Mouse (Mus musculus): ENCODE measurements at regions not wholly inside any gene's neighbourhood (a gene's known extent, or its start where the extent isn't known, plus 50 kb on each side); places are given as distances from the start of the nearest gene placed in this dataset.

DNA sequence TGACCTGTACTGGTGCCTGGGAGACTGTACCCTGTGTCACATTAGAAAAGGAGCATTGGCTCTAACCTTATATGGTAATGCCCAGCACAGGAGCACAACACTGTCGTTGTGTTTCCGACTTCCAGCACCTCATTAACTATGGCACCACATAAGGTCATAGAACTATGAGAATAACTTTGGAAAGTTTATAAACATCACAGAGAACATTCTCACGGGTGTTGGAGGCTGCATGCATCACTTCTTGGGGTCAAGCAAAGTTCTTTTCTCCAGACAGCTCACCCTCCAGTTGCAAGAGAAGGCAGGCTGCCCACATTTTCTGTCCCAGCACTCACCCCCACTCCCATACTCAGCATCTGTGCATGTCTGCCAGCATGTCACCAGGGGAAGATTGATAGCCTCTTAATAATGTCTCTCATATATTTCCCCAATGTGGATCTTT, 420.6 kb downstream of the Lmo4 start:
- no peak for DNase-seq

DNA sequence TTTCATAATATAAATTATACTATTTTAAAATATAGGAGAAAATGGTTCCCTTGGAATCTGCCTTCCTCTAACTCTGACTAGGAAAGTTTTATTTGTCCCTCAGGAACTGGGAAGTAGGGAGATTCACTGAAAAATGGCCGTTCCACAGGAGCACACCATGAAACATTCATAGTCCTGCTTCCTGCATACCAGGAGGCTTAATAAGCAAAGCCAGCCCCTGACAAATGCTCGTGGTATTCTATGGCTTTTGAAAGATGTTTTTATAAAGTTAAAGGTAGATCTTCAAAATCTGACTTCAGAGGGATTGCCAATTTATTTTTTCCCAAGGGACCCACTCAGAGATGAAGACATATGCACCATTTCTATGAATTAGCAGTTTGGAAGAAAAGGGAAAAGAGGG, 426.9 kb downstream of the Lmo4 start:
- no peak for DNase-seq

DNA sequence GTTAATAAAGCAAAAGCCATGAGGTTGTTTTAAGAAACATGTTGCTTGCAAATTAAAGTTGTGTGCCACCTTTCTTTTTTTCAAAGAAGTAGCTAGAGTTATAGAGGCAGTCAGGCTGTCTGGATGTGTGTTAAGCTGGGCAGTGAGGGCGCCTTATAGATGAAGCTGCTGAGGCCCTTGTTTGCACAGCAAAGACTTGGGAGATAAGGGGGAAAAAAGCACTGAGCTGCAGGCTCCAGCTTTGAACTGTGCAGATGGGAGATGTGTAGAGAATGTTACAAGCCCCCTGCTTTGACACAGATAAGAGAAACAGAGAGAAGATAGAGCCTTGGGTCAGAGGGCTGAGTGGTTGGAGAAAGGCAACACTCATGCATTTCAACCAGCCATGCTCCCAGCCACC, 445.7 kb downstream of the Lmo4 start:
- no peak for DNase-seq

DNA sequence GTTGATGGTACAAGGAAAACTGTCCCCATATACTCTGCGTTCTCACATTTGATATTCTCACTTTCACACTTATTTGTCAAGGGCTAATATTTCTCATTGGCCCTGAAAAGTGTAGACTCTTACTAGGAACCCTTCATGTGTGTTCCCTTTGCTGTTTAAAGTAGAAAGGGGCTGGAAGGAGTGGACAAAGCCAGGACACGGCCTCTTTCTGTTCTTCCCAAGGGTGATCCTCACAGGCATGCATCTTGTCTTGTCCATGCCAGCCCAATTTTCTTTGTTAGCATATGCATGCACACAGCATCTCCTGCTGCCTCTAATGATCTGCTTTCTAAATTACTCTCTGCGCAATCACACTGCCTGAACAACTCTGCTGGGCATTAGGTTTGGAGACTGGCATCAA, 451.8 kb downstream of the Lmo4 start:
- no peak for DNase-seq

DNA sequence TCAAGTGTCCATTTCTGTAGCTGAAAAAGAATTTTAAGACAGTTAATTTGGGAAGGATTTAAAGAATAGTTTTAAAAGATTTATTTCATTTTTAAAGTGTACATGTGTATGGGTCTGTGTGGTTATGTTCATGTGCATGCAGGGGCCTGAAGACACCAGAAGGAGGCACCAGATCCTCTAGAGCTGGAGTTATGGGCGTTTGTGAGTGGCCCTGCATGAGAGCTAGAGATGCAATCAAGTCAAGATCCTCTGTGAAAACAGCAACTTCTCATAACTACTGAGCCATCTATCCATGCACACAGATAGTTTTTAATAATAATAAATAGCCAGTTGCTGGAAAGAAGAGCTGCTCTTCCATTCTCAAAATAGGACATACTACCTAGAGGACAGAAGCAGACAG, 452.4 kb downstream of the Lmo4 start:
- no peak for DNase-seq

DNA sequence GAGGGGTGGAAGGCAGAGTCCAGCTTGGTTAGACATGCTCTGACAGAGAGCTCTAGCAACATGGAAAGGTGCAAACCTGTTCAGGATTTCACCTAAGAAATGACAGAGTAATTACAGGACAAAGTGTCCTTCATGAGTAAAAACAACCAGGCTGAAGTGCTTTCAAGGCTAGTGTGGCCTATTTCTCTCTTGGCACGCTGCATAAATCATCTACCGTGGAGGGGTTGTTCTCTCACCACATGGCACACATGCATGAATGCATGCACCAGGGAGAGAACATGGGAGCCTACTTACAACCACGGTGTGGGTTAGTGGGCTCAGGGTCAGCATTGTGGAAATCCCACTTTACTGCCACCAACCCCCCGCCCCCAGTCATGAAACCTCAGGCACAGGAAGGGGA, 454.9 kb downstream of the Lmo4 start:
- DNase-seq, result no peak

DNA sequence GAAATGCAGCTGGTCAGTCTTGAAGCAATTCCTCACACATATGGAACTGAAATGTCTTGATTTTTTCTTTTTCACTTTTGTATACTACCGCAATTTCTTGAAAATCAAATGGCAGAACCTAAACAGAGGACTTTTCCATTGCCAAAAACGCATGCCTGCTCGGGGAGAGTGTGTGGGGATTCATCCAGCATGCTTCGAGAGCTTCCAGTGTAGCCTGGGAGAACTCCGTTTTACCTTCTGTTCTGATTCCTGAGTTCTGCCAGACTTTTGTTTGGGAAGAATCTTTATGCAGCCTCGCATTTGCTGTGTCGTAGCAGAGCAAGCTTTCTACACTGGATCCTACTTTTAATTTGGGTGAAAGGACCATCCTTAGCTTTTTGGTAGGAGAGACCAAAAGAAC, 461.4 kb downstream of the Lmo4 start:
- DNase-seq, result peak; percentile 27

DNA sequence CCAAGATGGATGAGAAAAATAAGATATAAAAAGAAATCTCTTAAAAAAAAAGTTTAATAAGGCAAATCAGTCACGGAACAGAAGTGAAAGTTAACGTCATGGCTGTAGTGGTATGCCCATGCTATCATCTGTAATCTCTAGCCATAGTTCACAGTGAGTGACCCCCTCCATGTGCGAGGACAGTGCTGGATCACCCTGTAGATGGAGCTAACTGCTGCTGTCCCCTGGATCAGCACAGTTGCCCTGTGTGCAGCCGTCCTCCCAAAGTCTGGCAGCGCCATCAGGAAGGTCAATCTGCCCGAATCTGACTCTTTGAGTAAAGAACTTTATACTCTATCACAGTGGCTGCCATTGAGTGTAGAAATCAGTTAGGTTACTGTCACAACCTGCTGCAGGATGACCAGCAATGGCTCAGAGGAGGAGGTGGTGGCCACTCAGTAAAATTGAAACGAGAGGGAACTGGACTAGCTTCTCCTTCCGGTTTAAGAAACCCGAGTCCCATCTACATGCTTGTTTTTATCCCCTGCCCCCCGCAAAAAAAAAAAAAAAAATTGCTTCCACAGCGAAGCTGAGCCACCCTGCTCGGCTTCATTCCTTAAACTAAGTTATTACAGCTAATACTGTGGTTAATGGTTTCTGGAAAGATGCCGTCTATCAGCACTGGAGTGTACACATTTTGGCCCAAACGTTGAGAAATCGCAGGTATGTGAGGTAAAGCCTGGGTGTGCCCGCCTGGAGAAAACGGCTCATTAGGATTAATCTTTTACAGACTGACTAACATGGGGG, 462.0 kb downstream of the Lmo4 start:
- DNase-seq, result no peak

DNA sequence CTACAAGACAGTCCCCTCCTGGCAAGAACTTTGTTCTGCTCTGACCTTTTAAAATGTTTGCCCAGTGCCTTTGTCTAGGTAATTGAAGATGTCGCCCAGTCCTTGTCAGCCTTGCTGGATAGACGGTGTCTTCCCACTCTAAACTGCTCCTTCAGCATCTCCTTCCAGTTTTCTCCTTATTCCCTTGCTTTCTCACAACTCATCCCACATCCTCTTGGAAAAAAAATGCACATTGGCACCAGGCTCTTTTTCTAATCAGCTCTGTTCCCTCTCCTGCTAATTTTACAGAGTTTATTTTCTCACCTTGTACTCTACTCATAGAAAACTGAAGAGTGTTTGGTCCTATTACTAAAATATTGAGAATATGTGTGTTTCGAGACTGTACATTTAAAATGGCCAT, 466.3 kb downstream of the Lmo4 start:
- DNase-seq, result peak; percentile 37

DNA sequence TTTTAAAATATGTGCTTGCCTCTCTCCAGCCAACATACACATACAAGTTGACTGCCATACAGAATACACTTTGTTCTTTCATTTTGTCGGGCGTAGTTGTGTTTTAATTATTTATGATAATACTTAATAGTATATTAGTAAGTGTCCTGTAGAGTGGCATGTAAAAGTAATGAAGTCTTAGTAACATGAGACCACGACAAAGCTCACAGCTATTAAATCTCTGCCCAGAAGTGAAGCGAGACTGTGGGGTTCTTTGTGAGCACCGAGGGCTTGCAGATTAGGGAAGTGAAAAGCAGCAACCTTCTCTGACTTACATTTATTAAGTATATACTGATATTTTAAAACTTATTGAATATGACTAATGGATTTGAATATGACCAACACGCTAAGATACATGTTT, 467.2 kb downstream of the Lmo4 start:
- DNase-seq, result no peak

DNA sequence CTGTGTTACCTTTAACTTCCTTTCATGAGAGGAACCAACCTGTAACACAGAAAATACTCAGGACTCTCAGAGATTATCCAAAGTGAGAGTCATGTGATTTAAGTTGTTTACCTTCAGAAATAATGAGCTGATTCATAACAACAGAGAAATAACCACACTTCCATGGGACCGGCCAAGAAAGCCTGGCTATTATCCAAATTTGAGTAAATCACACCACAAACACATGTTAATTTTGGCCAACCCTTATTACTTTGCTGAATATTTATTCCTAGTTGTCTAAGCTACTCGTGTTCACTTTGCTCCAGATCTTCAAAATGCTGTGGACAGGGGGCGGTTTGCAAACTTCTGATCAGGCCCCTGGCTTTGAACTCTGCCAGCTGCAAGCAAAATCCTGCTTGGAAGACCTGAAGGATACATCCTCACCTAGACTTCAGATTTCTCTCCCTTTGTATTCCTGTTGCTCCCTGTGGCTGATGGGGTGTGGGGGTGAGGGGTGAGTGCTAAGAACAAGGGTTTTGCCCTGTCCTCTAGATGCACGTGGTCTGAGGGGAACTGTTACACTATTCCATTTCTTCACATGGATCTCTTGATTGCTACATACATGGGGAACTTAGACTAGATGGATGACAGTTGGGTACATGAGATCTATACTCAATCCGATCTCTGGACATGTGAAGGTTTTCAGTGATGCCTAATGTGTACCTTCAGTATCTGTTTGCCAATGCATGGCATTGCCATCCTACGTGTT, 468.2 kb downstream of the Lmo4 start:
- DNase-seq, result no peak

DNA sequence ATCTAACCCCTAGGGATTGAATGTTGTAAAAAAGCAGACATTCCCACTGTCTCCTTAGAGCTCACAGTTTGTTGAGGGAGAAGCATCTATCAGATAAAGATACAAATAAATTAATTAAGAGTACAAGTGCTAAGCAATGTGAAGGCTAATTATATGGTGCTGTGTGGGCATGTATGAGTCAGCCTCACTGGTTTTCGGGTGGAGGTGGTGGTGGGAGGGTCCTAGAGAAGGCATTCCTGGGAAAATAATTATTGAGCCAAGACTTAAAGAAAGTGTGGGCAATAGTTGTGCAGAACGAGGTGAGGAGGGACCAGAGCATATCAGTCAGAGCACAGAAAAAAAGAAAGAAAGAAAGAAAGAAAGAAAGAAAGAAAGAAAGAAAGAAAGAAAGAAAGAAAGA, 470.2 kb downstream of the Lmo4 start:
- peak; percentile 49 for DNase-seq

DNA sequence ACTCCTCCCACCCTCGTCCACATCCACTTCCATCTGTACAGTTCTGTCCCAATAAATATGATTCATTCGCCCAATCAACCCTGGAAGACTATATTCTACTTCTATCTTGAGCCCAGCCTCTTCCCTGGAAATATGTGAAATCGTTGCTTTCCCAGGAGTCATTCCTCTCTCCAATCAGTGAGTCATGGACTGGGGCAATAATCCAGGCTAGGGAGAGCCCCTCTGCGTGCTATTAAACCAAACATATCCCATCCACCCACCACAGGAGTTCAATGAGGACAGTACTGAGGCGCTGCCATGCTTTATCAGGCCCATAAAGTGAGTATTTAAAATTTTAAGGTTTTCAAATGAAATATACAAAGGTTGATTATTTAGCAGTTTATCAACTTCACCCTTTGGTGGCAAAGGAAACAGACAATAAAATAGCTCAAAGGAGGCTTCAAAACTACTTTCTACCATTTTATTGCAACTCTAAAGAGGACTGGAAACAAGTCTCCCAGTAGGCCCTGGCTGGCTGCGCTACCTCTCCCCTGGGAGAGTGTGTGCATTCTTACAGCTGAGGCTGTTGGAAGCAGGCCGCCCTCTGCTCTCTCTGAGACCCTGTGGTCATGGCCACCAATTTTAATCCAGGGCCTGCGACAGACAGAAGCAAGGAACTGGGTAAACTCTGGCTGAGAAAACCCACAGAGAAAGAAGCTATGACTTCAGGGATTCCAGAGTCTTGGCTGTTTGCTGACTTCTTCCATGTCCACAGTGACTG, 471.9 kb downstream of the Lmo4 start:
- no peak for DNase-seq

DNA sequence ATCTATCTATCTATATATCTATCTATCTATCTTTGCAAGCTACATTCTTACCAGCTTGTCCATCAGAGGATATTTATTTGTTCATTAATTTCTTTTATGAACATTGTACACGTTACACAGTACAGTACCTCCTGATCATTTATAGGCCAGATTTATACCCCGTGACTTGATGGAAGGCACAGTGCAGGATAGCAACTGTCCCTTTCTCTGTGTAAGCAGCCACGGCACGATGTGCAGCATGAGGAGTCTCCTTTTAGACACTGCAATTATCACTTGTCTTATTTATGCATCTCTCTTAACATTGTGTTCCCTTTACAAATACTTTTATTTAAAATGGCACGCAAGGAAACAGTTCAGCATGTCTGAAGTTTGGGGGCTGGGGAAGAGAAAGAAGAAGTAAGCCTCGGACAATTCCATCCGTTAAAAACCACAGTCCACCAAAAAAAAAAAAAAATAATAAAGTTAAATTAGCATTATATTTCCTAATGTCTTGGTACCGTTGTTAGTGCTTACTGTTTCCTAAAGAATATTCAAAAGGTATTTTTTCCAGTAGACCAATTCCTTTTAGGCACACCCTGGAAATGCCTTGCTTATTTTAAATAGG, 475.4 kb downstream of the Lmo4 start:
- DNase-seq, result no peak

DNA sequence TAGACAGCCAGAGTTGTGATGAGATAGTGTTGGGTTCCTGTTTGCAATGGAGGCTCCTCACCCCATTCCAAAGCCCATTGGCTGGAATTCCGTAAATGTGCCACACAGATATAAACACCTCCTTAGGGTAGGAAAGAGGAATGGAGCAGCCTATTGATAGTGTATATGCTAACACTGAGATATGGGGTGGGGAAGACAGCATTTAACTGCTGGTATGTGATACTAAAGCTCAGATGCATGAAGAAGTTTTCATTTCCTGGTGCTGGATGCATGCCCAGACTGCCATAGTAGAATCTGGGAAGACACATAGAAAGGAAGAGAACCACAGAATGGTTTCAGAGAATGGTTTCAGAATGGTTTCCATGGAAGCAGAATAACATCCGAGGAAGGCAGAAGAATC, 482.4 kb downstream of the Lmo4 start:
- peak; percentile 62 for DNase-seq

DNA sequence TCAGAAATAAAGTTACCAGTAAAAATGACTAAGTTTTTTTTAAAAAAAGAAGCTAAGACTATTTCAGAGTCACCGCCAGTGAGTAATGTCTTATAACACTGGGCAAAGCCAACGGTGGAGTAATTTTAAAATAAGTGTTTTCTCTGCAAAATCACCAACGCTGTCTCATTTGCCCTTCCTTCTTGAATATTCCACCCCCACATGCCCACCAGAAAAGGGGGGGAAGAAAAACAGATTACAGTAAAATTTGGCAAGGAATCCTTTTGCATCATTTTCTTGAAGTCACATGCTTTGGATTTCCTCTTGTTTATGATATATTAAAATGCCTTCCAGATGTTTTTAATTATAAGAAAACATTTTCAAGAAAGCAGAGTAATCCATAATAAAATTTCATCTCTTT, 482.9 kb downstream of the Lmo4 start:
- no peak for DNase-seq

DNA sequence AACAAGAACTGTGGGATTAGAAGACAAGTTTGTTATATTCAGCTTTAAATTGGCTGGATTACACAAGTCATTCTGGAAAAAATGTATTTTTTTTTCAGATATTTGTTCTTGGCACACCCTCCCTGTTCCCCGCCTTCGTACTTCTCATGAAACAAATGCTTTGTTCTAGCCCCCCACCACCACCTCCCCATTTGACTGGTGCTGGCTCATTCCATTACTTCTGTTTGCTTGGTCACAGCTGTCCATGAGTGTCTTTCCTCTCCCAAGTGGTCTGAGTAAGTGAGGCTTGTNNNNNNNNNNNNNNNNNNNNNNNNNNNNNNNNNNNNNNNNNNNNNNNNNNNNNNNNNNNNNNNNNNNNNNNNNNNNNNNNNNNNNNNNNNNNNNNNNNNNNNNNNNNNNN, 491.8 kb downstream of the Lmo4 start:
- DNase-seq, result no peak

DNA sequence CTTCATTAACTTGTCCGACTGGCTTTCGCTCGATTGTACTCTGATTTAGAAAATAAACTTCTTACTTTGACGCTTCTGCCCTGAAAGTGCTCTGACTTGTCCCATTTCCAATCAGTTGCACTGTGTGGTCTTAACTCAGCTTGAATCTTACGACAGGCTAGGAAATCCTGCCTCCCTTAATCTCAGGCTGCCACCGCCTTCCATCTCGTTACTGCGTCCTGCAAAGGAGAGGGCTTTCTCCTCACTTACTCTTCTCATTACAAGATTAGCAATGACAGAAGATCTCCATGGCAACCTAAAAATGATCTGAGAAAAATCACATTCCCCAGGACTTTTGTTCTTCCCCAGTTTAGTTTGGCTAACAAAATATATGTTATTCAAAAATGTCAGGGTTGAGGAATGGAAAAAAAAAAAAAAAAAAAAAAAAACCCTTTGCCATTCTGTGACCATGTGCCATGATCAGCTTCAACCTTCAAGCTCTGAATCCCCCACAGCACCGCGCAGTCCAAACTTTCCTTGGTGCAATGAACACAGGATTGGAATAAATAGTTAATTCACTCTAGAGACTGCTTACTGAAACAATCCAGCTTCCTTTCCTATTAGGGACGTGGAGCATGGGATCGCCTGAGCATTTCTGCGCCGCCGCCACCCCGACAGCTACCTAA, 494.1 kb downstream of the Lmo4 start:
- no peak for DNase-seq

DNA sequence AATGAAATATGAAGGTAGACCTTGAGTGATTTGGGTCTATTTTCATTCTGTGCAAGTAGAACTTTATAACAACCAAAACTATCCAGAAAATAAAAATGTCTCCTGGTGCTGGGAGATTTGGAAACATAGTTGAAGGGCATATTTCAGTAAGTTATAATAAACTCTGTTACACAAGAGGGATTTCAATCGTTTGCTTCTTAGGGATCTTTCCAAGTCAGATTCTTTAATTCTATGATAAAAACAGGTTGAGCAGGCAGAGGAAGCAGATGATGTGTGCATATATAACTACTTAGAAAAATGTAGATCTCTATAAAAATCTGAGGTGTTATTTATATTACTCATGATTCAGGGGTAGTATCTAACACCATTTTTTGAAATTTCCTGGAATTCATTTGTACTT, 498.3 kb downstream of the Lmo4 start:
- no peak for DNase-seq

DNA sequence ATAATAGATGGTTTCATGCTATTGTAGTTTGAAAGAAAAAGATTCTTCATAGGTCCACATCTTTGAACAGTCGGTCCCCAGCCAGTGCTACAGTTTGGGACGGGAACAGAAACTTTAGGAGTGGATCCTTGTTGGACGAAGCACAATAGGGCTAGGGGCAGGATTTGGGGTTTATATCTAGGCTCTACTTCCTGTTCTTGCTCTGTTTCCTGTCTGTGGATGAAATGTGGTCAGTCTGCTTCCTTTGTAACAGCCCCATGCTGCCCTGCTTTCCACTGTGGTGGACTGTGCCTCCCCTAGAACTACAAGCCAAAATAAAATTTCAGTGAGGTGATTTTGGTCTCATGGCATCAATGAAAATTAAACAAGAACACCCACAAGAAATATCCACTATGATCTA, 510.2 kb downstream of the Lmo4 start:
- DNase-seq, result no peak

DNA sequence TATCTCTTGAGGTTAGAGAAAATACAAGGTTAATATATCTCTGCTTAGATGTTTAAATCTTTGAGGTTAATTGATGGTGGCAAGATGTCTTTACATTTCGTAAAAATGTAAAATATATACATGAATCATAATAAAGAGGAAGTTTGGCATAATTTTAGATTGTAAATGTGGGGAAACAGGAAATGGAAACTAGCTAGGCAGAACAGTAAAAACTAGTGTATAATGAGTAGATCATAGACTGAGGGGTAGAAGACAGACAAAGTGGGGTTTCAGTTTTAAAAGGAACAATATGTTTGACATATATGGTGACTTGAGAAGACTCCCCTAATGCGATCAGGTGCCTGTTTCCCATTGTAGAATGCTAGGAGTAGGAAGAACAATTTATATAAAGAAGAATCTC, 519.3 kb downstream of the Lmo4 start:
- DNase-seq, result no peak

DNA sequence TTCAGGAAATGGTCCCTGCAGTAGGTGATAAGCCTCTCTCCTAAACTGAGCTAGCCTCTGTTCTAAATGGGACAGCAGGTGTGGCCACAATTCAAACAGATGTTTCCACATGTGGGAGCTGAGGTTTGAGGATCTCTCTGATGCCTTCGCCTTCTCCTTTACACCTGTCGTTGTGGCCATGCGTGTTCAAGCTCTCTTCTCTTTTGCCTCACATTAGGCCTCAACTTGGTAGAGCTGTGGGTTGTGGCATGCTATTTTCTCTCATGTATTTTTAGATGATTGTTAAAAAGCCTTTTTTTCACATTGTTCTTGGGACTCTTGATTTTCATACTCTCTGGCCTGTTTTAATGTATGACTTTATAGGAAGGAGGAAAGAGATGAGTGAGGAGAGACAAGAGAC, 526.8 kb downstream of the Lmo4 start:
- no peak for DNase-seq

DNA sequence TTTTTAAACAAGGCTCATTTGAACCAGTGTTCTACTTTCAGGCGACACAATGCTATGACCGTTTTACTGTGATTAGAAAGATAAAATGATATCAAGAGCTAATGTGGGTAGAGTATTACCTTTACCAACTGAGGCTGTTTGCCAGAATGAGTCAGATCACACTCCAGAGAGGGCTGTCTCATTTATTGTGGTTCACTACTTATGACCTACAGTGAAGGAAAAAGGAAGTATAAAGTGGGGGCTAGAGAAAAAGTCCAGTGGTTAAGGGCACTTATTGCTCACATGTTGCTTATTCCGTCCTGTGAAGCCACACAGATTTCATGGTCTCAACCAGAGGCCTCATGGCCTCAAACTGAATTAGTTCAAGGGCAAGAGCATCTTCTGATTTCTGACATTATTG, 530.2 kb downstream of the Lmo4 start:
- no peak for DNase-seq
